Mouse (Mus musculus) embryonic facial prominence, embryonic 11.5 days (tissue): Measurements from ENCODE around the gene Fryl. TPM values are rescaled to one million over a fixed set of nuclear protein-coding genes. Genes with fewer than 3 reads are reported as not detected.

ENCODE experiments used
- ATAC-seq: fragments of 200-750 bp; cut with Nextera tagmentation; replicated peaks from 2 replicates; pipeline ENCODE4 v1.8.0; 2017; ENCODE audit warnings: low read depth; ENCODE audit not compliant: insufficient number of reproducible peaks, low FRiP score, low TSS enrichment
- DNase-seq: peaks from one replicate; pipeline ENCODE4 v3.0.0-alpha.2; 2015; ENCODE audit warnings: low spot score
- H3K27ac ChIP-seq: fragments of 300-500 bp; sonication (generic); replicated peaks from 2 replicates; pipeline ENCODE4 v1.5.1; 2014; ENCODE audit warnings: mild to moderate bottlenecking, low read depth, low read length, control low read depth
- H3K27me3 ChIP-seq: fragments of 300-500 bp; sonication (generic); 2 replicates; pipeline ENCODE4 v1.6.1; 2014; ENCODE audit warnings: mild to moderate bottlenecking, low read length, moderate library complexity, mixed read lengths; ENCODE audit not compliant: control insufficient read depth, insufficient read depth
- H3K36me3 ChIP-seq: fragments of 300-500 bp; sonication (generic); replicated peaks from 2 replicates; pipeline ENCODE4 v1.6.1; 2014; ENCODE audit warnings: low read depth, mild to moderate bottlenecking, low read length, moderate library complexity, mixed read lengths; ENCODE audit not compliant: control insufficient read depth, insufficient read depth
- H3K4me1 ChIP-seq: fragments of 300-500 bp; sonication (generic); 2 replicates; pipeline ENCODE4 v1.6.1; 2014; ENCODE audit warnings: low read length, mixed read lengths; ENCODE audit not compliant: control insufficient read depth, insufficient read depth
- H3K4me2 ChIP-seq: fragments of 300-500 bp; sonication (generic); 2 replicates; pipeline ENCODE4 v1.6.1; 2014; ENCODE audit warnings: low read depth, mild to moderate bottlenecking, control low read depth, low read length, moderate library complexity
- H3K4me3 ChIP-seq: fragments of 300-500 bp; sonication (generic); 2 replicates; pipeline ENCODE4 v1.5.1; 2014; ENCODE audit warnings: low read depth, low read length, control low read depth
- H3K9ac ChIP-seq: fragments of 300-500 bp; sonication (generic); replicated peaks from 2 replicates; pipeline ENCODE4 v1.6.1; 2014; ENCODE audit warnings: mild to moderate bottlenecking, control low read depth, low read length
- H3K9me3 ChIP-seq: fragments of 300-500 bp; sonication (generic); replicated peaks from 2 replicates; pipeline ENCODE4 v1.6.1; 2016; ENCODE audit warnings: mild to moderate bottlenecking, low read length, inconsistent platforms, mixed read lengths; ENCODE audit not compliant: control insufficient read depth
- WGBS: fragments of 180-500 bp; shearing (Covaris S2); extraction: QIAGEN DNeasy Blood & Tissue Kit; methylation state at CpG from one replicate; pipeline ENCODE4 v1.1.7; 2014; 5-methylcytosine and 5-hydroxymethylcytosine counted together
- polyA plus RNA-seq: library from polyadenylated mRNA; unstranded; fragments of >200 nt; fragmentation: Nextera tagmentation; extraction: Ambion mirVana; gene quantifications from 2 replicates; pipeline ENCODE4 v1.2.1, GENCODE M21; 2014

The Fryl gene
- polyA plus RNA-seq, 1 experiment from 2014 or later = 25.7 TPM

- Histone ChIP-seq H3K9ac (no peak overlapping the region), H3K4me1 (no peaks in the 10 kb centered on the region), H3K4me3 (no peak overlapping the region), H3K27me3 (no peaks in the 10 kb centered on the region), H3K9me3 (no peaks in the 10 kb centered on the region), H3K4me2 (no peak overlapping the region), H3K27ac (no peak overlapping the region), H3K36me3 (no peaks in the 10 kb centered on the region; the same call in 1 of the 2 replicates)
- 80% methylated on average over 14 of the region's 14 CpGs for WGBS
- ATAC-seq = no peak
- DNase-seq = no peak
Measured at GRCm38 (mm10) chr5:73194740-73195139, 61.7 kb downstream of the Fryl start.

- 73% methylated on average over 8 of the region's 8 CpGs for WGBS
- Histone ChIP-seq H3K9ac (no peak overlapping the region), H3K27me3 (no peaks in the 10 kb centered on the region), H3K36me3 (no peaks in the 10 kb centered on the region; the same call in 1 of the 2 replicates), H3K4me1 (no peaks in the 10 kb centered on the region), H3K4me3 (no peak overlapping the region), H3K4me2 (no peak overlapping the region), H3K27ac (no peak overlapping the region), H3K9me3 (no peaks in the 10 kb centered on the region)
- ATAC-seq = no peak
- DNase-seq = no peak
Measured at GRCm38 (mm10) chr5:73194083-73194570, 62.3 kb downstream of the Fryl start.

- no peaks in the 10 kb centered on the region for H3K9me3 ChIP-seq
- H3K4me3 ChIP-seq = no peak overlapping the region
- H3K27ac ChIP-seq = no peak overlapping the region
- 62% methylated on average over 10 of the region's 10 CpGs for WGBS
- no peak overlapping the region for H3K4me2 ChIP-seq
- DNase-seq (no peak), ATAC-seq (0 out of 2 replicates have a peak, but pooled peaks have one; percentile 44)
- H3K36me3 ChIP-seq = no peaks in the 10 kb centered on the region; the same call in 1 of the 2 replicates
- no peaks in the 10 kb centered on the region for H3K27me3 ChIP-seq
- H3K9ac ChIP-seq = no peak overlapping the region
- H3K4me1 ChIP-seq = no peaks in the 10 kb centered on the region
Measured at GRCm38 (mm10) chr5:73193627-73194026, 62.8 kb downstream of the Fryl start.

GRCm38 (mm10) chr5:73192870-73193576 is 63.4 kb downstream of the Fryl start:
- Histone ChIP-seq H3K4me2 (no peak overlapping the region), H3K36me3 (no peaks in the 10 kb centered on the region; the same call in 1 of the 2 replicates), H3K9me3 (no peaks in the 10 kb centered on the region), H3K4me3 (no peak overlapping the region), H3K4me1 (no peaks in the 10 kb centered on the region), H3K27me3 (no peaks in the 10 kb centered on the region), H3K9ac (no peak overlapping the region), H3K27ac (no peak overlapping the region)
- no peak for ATAC-seq
- DNase-seq = no peak
- WGBS = 72% methylated on average over 13 of the region's 13 CpGs

GRCm38 (mm10) chr5:73191765-73192164 is 64.7 kb downstream of the Fryl start:
- Histone ChIP-seq H3K4me3 (no peak overlapping the region), H3K9ac (no peak overlapping the region), H3K27me3 (no peaks in the 10 kb centered on the region), H3K9me3 (no peaks in the 10 kb centered on the region), H3K36me3 (no peaks in the 10 kb centered on the region; the same call in 1 of the 2 replicates), H3K27ac (no peak overlapping the region), H3K4me1 (no peaks in the 10 kb centered on the region), H3K4me2 (no peak overlapping the region)
- DNase-seq = no peak
- no peak for ATAC-seq
- 81% methylated on average over 11 of the region's 11 CpGs for WGBS

- no peak overlapping the region for H3K4me2 ChIP-seq
- no peaks in the 10 kb centered on the region for H3K9me3 ChIP-seq
- no peaks in the 10 kb centered on the region for H3K4me1 ChIP-seq
- WGBS = 77% methylated on average over 5 of the region's 5 CpGs
- H3K9ac ChIP-seq = no peak overlapping the region
- no peaks in the 10 kb centered on the region; the same call in 1 of the 2 replicates for H3K36me3 ChIP-seq
- ATAC-seq (no peak), DNase-seq (no peak)
- H3K4me3 ChIP-seq = no peak overlapping the region
- no peak overlapping the region for H3K27ac ChIP-seq
- H3K27me3 ChIP-seq = no peaks in the 10 kb centered on the region
Measured at GRCm38 (mm10) chr5:73190164-73190563, 66.3 kb downstream of the Fryl start.

GRCm38 (mm10) chr5:73189443-73190160 is 66.8 kb downstream of the Fryl start:
- H3K9me3 ChIP-seq = no peaks in the 10 kb centered on the region
- H3K4me3 ChIP-seq = no peak overlapping the region
- no peak for DNase-seq
- H3K27me3 ChIP-seq = no peaks in the 10 kb centered on the region
- no peak overlapping the region for H3K9ac ChIP-seq
- no peak for ATAC-seq
- no peak overlapping the region for H3K4me2 ChIP-seq
- 75% methylated on average over 9 of the region's 9 CpGs for WGBS
- no peaks in the 10 kb centered on the region for H3K4me1 ChIP-seq
- H3K36me3 ChIP-seq = no peaks in the 10 kb centered on the region; the same call in 1 of the 2 replicates
- no peak overlapping the region for H3K27ac ChIP-seq

GRCm38 (mm10) chr5:73188576-73188975 is 67.8 kb downstream of the Fryl start:
- no peak for ATAC-seq
- Histone ChIP-seq H3K9ac (no peak overlapping the region), H3K27me3 (no peaks in the 10 kb centered on the region), H3K36me3 (no peaks in the 10 kb centered on the region; the same call in 1 of the 2 replicates), H3K4me3 (no peak overlapping the region), H3K4me2 (no peak overlapping the region), H3K27ac (no peak overlapping the region), H3K9me3 (no peaks in the 10 kb centered on the region), H3K4me1 (no peaks in the 10 kb centered on the region)
- WGBS = 82% methylated on average over 7 of the region's 7 CpGs
- no peak for DNase-seq
